Mouse (Mus musculus) liver, embryonic 14.5 days (tissue): ENCODE measurements around the gene Zbtb42.

ENCODE experiments used
- CTCF ChIP-seq: IDR thresholded peaks from 2 replicates; pipeline ENCODE4 v1.5.1; 2016; ENCODE audit warnings: antibody characterized with exemption, low read depth, control low read depth
- EP300 ChIP-seq: IDR thresholded peaks from 2 replicates; pipeline ENCODE4 v1.6.1; 2016; ENCODE audit warnings: antibody characterized with exemption, low read depth

DNA sequence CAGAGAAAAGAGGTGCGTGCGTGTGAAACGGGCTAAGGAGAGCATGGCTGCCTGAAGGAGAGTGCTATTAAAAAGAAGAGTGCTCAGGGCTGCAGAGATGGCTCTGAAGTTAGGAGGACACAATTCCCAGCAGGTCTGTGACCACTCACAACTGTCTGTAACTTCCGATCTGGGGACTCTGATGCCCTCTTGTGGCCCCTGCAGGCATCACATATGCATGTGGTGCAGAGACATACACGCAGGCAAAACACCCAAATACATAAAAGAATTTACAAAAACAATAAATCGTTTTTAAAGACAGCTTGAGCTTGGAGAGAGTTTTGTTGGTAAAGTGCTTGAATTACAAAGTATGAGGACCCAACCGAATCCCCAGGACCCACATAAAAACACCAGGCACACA is 38.5 kb downstream of the Zbtb42 start:
- TF ChIP-seq CTCF (peak; percentile 77), EP300 (no peak)
